Mouse (Mus musculus): Measurements from ENCODE around the gene Arfgap3. TPM values are rescaled to one million over a fixed set of nuclear protein-coding genes. Genes with fewer than 3 reads are reported as not detected.

The Arfgap3 gene
- total and polyA plus RNA-seq, 2 experiments = 4.7 to 9.0 TPM

DNA sequence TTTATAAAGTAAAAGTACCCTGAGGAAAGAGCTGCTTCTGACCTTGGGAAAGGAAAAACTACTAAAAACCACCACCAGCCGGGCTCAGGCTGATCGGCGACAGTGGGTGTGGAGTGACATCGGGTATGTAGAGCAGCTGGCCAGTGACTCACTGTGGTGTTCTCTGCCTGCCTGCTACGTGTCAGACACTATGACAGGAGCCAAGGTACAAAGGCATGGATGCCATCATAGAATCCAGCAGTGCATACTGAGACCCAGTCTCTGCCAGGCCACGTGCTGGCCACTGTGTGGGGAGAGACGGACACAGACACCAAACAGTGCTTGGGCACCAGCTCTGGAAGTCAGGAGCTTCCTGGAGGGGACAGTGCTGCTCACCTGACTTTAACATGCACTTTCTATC is 5.1 kb downstream of the Arfgap3 start:
- no peak overlapping the region for H3K4me3 ChIP-seq (ENCODE audit: insufficient read depth, low read depth, low read length)
- H3K27ac ChIP-seq (replicated peaks; ENCODE audit: insufficient read depth, low read depth, low read length) = no peak overlapping the region
- no peak overlapping the region for H3K9ac ChIP-seq (ENCODE audit: low read depth, low read length)
- TF ChIP-seq CTCF (IDR thresholded peaks at IDR 0.05; ENCODE audit: low read depth, low read length) = no peak
- TF ChIP-seq POLR2A (IDR thresholded peaks at IDR 0.05; ENCODE audit: extremely low read depth, insufficient read depth, low read length) = no peak
- peaks cover 12% of the 10 kb centered on the region; the same call in 1 of the 2 replicates for H3K79me2 ChIP-seq (ENCODE audit: control insufficient read depth, insufficient read depth, low read length)
- no peak for DNase-seq (ENCODE audit: extremely low read depth, low read depth, low spot score)
- peaks cover 7% of the 10 kb centered on the region for H3K4me1 ChIP-seq (ENCODE audit: control insufficient read depth, insufficient read depth, low read length)
- no peaks in the 10 kb centered on the region for H3K27me3 ChIP-seq (ENCODE audit: control insufficient read depth, insufficient read depth, low read length)
- 75% methylated on average over 7 of the region's 7 CpGs for WGBS
- 0 out of 2 replicates have a peak, but pooled peaks cover 4% of the 10 kb centered on the region for H3K36me3 ChIP-seq (ENCODE audit: control insufficient read depth, insufficient read depth, low read length)

DNA sequence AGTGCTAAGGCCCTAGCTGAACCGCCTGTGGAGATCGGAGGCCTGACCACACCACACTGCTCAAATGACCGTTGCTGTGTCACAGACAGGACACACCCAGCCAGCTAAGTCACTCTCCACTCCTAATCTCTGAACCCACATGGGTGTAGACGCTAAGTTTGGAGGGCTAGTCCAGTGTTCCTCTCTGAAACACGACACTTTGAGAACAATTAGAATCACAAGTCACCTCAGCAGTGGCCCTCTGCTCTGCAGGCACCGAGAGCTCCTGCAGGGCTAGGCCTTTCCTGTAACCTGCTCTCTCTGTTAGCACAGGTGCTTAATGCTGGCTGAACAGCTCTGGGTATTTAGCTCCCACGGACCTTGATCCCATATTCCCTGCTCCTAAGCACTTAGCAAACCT is 5.9 kb downstream of the Arfgap3 start:
- Histone ChIP-seq H3K4me3 (ENCODE audit: insufficient read depth, low read depth, low read length) (no peak overlapping the region), H3K4me1 (ENCODE audit: control insufficient read depth, insufficient read depth, low read length) (peaks cover 2% of the 10 kb centered on the region; the same call in 1 of the 2 replicates), H3K36me3 (ENCODE audit: control insufficient read depth, insufficient read depth, low read length) (0 out of 2 replicates have a peak, but pooled peaks cover 4% of the 10 kb centered on the region), H3K9ac (ENCODE audit: low read depth, low read length) (no peak overlapping the region), H3K27ac (replicated peaks; ENCODE audit: insufficient read depth, low read depth, low read length) (no peak overlapping the region), H3K27me3 (ENCODE audit: control insufficient read depth, insufficient read depth, low read length) (no peaks in the 10 kb centered on the region), H3K79me2 (ENCODE audit: control insufficient read depth, insufficient read depth, low read length) (peaks cover 4% of the 10 kb centered on the region; the same call in 1 of the 2 replicates)
- DNase-seq (ENCODE audit: extremely low read depth, low read depth, low spot score) = no peak
- 65% methylated on average over 7 of the region's 7 CpGs for WGBS
- no peak for TF ChIP-seq CTCF (IDR thresholded peaks at IDR 0.05; ENCODE audit: low read depth, low read length)
- no peak for TF ChIP-seq POLR2A (IDR thresholded peaks at IDR 0.05; ENCODE audit: extremely low read depth, insufficient read depth, low read length)

DNA sequence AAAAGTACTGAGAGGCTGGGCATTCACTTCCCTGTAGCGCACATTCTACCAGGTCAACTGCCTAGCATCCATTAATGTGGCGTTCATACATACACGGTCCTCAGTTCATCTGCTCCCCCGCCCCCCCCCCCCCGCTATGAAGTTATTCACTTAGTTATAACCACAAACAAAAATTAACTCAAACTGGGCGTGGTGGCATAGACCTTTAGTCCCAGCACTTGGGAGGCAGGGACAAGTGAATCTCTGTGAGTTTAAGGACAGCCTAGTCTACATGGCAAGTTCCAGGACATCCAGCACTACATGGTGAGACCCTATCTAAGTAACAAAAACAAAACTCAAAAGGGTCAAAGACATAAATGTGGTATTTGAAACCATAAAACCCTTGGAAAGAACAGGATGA is 11.1 kb downstream of the Arfgap3 start:
- H3K4me1 ChIP-seq (ENCODE audit: control insufficient read depth, insufficient read depth, low read length) = no peaks in the 10 kb centered on the region
- H3K27ac ChIP-seq (replicated peaks; ENCODE audit: insufficient read depth, low read depth, low read length) = no peak overlapping the region
- no peak overlapping the region for H3K9ac ChIP-seq (ENCODE audit: low read depth, low read length)
- no peak for TF ChIP-seq CTCF (IDR thresholded peaks at IDR 0.05; ENCODE audit: low read depth, low read length)
- no peak for TF ChIP-seq POLR2A (IDR thresholded peaks at IDR 0.05; ENCODE audit: extremely low read depth, insufficient read depth, low read length)
- H3K79me2 ChIP-seq (ENCODE audit: control insufficient read depth, insufficient read depth, low read length) = no peaks in the 10 kb centered on the region
- no peak for DNase-seq (ENCODE audit: extremely low read depth, low read depth, low spot score)
- no peaks in the 10 kb centered on the region for H3K27me3 ChIP-seq (ENCODE audit: control insufficient read depth, insufficient read depth, low read length)
- WGBS = 93% methylated on average over 6 of the region's 6 CpGs
- no peak overlapping the region for H3K4me3 ChIP-seq (ENCODE audit: insufficient read depth, low read depth, low read length)
- H3K36me3 ChIP-seq (ENCODE audit: control insufficient read depth, insufficient read depth, low read length) = peaks cover 13% of the 10 kb centered on the region; the same call in 1 of the 2 replicates

DNA sequence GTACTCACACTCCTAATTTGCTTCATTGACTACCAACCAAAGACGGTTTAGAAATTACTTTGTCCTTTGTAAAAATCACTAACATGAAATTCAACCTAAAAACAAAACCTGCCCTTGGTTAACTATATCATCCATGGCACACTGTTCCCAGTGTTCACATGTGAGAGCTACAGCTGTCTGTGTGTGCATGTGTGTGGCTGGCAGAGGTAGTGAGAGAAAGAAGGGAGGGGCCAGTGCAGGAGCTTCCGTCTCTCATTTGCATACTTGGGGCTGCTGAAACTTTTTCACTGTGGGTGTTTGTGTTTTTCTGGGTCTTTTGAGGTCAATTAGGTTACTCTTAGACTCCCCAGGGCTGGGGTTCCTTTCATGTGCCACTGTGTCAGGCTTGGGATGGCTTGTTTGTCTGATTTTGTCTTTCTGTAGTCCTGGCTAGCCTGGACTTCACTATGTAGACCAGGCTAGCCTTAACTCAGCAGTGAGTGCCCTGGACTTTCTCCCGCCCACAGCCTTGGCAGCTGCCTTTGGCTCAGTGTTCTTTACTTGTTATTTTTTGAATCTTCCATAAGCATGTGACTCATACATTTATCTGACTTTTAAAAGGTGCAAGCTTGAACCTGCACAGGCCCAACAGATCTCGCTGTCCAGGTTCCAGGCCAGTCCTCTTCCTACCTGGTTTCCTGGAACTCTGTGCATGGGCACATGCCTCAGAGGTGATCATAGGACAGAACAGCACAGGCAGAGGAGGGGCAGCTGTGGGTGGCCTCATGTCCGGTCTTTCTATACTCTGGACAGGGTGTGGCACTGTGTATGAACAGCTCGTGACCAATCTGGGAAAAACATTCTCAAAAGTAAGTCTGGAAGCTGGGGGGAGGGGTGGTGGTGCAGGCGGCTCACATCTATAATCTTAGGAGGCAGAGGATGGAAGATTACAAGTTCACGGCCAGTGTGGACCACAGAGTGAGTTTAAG is 11.9 kb downstream of the Arfgap3 start:
- TF ChIP-seq POLR2A (IDR thresholded peaks at IDR 0.05; ENCODE audit: extremely low read depth, insufficient read depth, low read length) (no peak), CTCF (IDR thresholded peaks at IDR 0.05; ENCODE audit: low read depth, low read length) (no peak)
- Histone ChIP-seq H3K9ac (ENCODE audit: low read depth, low read length) (no peak overlapping the region), H3K79me2 (ENCODE audit: control insufficient read depth, insufficient read depth, low read length) (no peaks in the 10 kb centered on the region), H3K27ac (replicated peaks; ENCODE audit: insufficient read depth, low read depth, low read length) (no peak overlapping the region), H3K36me3 (ENCODE audit: control insufficient read depth, insufficient read depth, low read length) (peaks cover 13% of the 10 kb centered on the region; the same call in 1 of the 2 replicates), H3K4me1 (ENCODE audit: control insufficient read depth, insufficient read depth, low read length) (no peaks in the 10 kb centered on the region), H3K27me3 (ENCODE audit: control insufficient read depth, insufficient read depth, low read length) (no peaks in the 10 kb centered on the region), H3K4me3 (ENCODE audit: insufficient read depth, low read depth, low read length) (no peak overlapping the region)
- DNase-seq (ENCODE audit: extremely low read depth, low read depth, low spot score) = no peak
- 88% methylated on average over 8 of the region's 8 CpGs for WGBS

DNA sequence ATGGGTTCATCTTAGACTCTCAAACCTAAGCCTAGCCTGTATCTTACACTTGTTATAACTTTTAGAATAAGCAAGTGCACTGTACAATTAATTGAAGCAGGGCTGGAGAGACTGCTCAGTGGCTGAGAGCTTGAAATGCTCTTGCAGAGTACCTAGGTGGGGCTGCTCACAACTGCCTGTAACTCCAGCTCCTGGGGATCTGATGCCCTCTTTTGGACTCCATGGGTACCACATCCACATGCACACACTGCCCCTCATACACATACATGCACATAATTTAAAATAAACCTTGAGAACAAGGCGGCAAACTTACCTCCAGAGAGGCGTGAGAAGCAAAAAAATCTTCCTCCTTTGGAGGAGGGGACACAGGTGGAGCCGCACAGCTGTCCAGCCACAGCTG is 17.7 kb downstream of the Arfgap3 start:
- H3K4me1 ChIP-seq (ENCODE audit: control insufficient read depth, insufficient read depth, low read length) = no peaks in the 10 kb centered on the region
- peaks cover 14% of the 10 kb centered on the region; the same call in 1 of the 2 replicates for H3K36me3 ChIP-seq (ENCODE audit: control insufficient read depth, insufficient read depth, low read length)
- no peak for TF ChIP-seq POLR2A (IDR thresholded peaks at IDR 0.05; ENCODE audit: extremely low read depth, insufficient read depth, low read length)
- TF ChIP-seq CTCF (IDR thresholded peaks at IDR 0.05; ENCODE audit: low read depth, low read length) = peak; percentile 38
- no peak overlapping the region for H3K27ac ChIP-seq (replicated peaks; ENCODE audit: insufficient read depth, low read depth, low read length)
- no peak overlapping the region for H3K9ac ChIP-seq (ENCODE audit: low read depth, low read length)
- no peaks in the 10 kb centered on the region for H3K79me2 ChIP-seq (ENCODE audit: control insufficient read depth, insufficient read depth, low read length)
- no peak for DNase-seq (ENCODE audit: extremely low read depth, low read depth, low spot score)
- H3K27me3 ChIP-seq (ENCODE audit: control insufficient read depth, insufficient read depth, low read length) = no peaks in the 10 kb centered on the region
- H3K4me3 ChIP-seq (ENCODE audit: insufficient read depth, low read depth, low read length) = no peak overlapping the region
- 94% methylated on average over 3 of the region's 3 CpGs for WGBS
